ENCODE assay signal across 8 mouse cellular contexts in genomic region chr4:135857597-135858186, GRCm38 (mm10). TPM values are rescaled to one million over a fixed set of nuclear protein-coding genes. Genes with fewer than 3 reads are reported as not detected.
DNase-seq lines count a peak whose midpoint lies in the region; ATAC-seq and TF ChIP-seq lines count a peak whose summit lies in the region.

No protein-coding gene starts in this region.

- dilution Hi-C loops in CH12.LX (cut with MboI; ENCODE audit: extremely low pct_ligation_motif_present, extremely low pct_unique_long_range_greater_than_20kb, low sequenced_read_pairs) = no loop called here

- TF ChIP-seq CTCF in CH12.LX (conservative IDR thresholded peaks at IDR 0.05 in 1 of 2, IDR thresholded peaks at IDR 0.05 in 1 of 2; ENCODE audit: low read depth in 2 of 2, low read length in 2 of 2) = no peak

- no peak for TF ChIP-seq POLR2A in CH12.LX (IDR thresholded peaks at IDR 0.05; ENCODE audit: low read depth, low read length)

- peaks cover 59% of the 10 kb centered on the region for H3K79me2 ChIP-seq in CH12.LX (replicated peaks; ENCODE audit: control insufficient read depth, extremely low read depth, insufficient read depth, poor library complexity, severe bottlenecking)

- in situ Hi-C loops in CH12.LX (cut with MboI; ENCODE audit: low pct_ligation_motif_present, low pct_unique_long_range_greater_than_20kb, low sequenced_read_pairs) = no loop called here

- no peak for ATAC-seq in heart, embryonic 16.5 days (replicated peaks; ENCODE audit: extremely low read depth, insufficient read depth, low FRiP score)

- no peak for TF ChIP-seq EP300 in CH12.LX (IDR thresholded peaks at IDR 0.05; ENCODE audit: low read length)

- 7% methylated on average over 6 of the region's 7 CpGs for WGBS in heart, embryonic 16.5 days
- WGBS in midbrain, embryonic 10.5 days = 16% methylated on average over 7 of the region's 7 CpGs

- H3K27ac ChIP-seq in CH12.LX (ENCODE audit: insufficient read depth, low read depth) = no peak overlapping the region
- no peak overlapping the region for H3K27ac ChIP-seq in heart, embryonic 16.5 days (ENCODE audit: low read length)
- peak overlapping the region; percentile 99 for H3K27ac ChIP-seq in midbrain, embryonic 10.5 days (replicated peaks)

- no peak for TF ChIP-seq RAD21 in CH12.LX (IDR thresholded peaks at IDR 0.05; ENCODE audit: low read depth, low read length)

- peak overlapping the region; percentile 99 for H3K4me2 ChIP-seq in CH12.LX (ENCODE audit: insufficient read depth, low read depth, poor library complexity, severe bottlenecking)
- H3K4me2 ChIP-seq in heart, embryonic 16.5 days (ENCODE audit: low read depth, low read length) = peak overlapping the region; percentile 80

- peaks cover 13 to 38% of the 10 kb centered on the region in 2 experiments for H3K36me3 ChIP-seq in CH12.LX (replicated peaks in 1 of 2; ENCODE audit: control insufficient read depth in 1 of 2, insufficient read depth in 1 of 2, low read length in 1 of 2)
- H3K36me3 ChIP-seq in heart, embryonic 16.5 days (ENCODE audit: control insufficient read depth, insufficient read depth) = peaks cover 10% of the 10 kb centered on the region
- H3K36me3 ChIP-seq in midbrain, embryonic 10.5 days = peaks cover 40% of the 10 kb centered on the region

- H3K27me3 ChIP-seq in CH12.LX (replicated peaks) = no peaks in the 10 kb centered on the region
- H3K27me3 ChIP-seq in heart, embryonic 16.5 days (ENCODE audit: control insufficient read depth, insufficient read depth, low read length) = no peaks in the 10 kb centered on the region
- H3K27me3 ChIP-seq in midbrain, embryonic 10.5 days (ENCODE audit: low read depth, poor library complexity, severe bottlenecking) = no peaks in the 10 kb centered on the region

- peaks cover 3 to 39% of the 10 kb centered on the region in 2 experiments; a peak in 3 of 4 replicates for H3K4me1 ChIP-seq in CH12.LX (ENCODE audit: control insufficient read depth in 1 of 2, insufficient read depth in 2 of 2)
- H3K4me1 ChIP-seq in heart, embryonic 16.5 days (ENCODE audit: control insufficient read depth, insufficient read depth, low read length) = peaks cover 37% of the 10 kb centered on the region
- H3K4me1 ChIP-seq in midbrain, embryonic 10.5 days = peaks cover 45% of the 10 kb centered on the region

- H3K4me3 ChIP-seq in CH12.LX (replicated peaks in 1 of 3; ENCODE audit: low read depth in 2 of 3, low read length in 2 of 3, poor library complexity in 1 of 3) = peak overlapping the region; percentile 75 to 86 (median 78)
- peak overlapping the region; percentile 93 for H3K4me3 ChIP-seq in heart, embryonic 16.5 days (ENCODE audit: low read length)
- peak overlapping the region; percentile 95 for H3K4me3 ChIP-seq in midbrain, embryonic 10.5 days

- DNase-seq in embryo, embryonic 10.5 days (ENCODE audit: low spot score) = peak; percentile 33
- no peak for DNase-seq in embryo, embryonic 10 days (ENCODE audit: low spot score)
- DNase-seq in CH12.LX (ENCODE audit: extremely low read depth) = no peak
- peak; percentile 26 for DNase-seq in midbrain, embryonic 10.5 days (ENCODE audit: low spot score)
- no peak for DNase-seq in layer of hippocampus, adult 11-12 months (ENCODE audit: low spot score)
- no peak for DNase-seq in natural killer cell, adult 2 months (ENCODE audit: low spot score in 2 of 2)
- DNase-seq in urinary bladder, postnatal 36 days (ENCODE audit: low spot score in 2 of 2) = no peak

- no peaks in the 10 kb centered on the region for H3K9me3 ChIP-seq in CH12.LX (replicated peaks; ENCODE audit: low read length)
- H3K9me3 ChIP-seq in heart, embryonic 16.5 days (replicated peaks; ENCODE audit: control insufficient read depth, low read length) = no peaks in the 10 kb centered on the region
- H3K9me3 ChIP-seq in midbrain, embryonic 10.5 days (replicated peaks) = no peaks in the 10 kb centered on the region

- H3K9ac ChIP-seq in CH12.LX (ENCODE audit: insufficient read depth, low read depth) = peak overlapping the region; percentile 98
- H3K9ac ChIP-seq in heart, embryonic 16.5 days (ENCODE audit: low read length) = peak overlapping the region; percentile 97

TF ChIP-seq in CH12.LX, 34 proteins besides CTCF, POLR2A, EP300 and RAD21:
- peak; percentile 57; the same call in 1 of the 2 replicates for TF ChIP-seq MXI1 (IDR thresholded peaks at IDR 0.05; ENCODE audit: low read depth, low read length)
- no peak for TF ChIP-seq ZMIZ1 (IDR thresholded peaks at IDR 0.05; ENCODE audit: low read depth, low read length)
- no peak for TF ChIP-seq KAT2A (IDR thresholded peaks at IDR 0.05; ENCODE audit: insufficient replicate concordance, low read length)
- TF ChIP-seq MYC (IDR thresholded peaks at IDR 0.05; ENCODE audit: low read depth, low read length) = no peak
- TF ChIP-seq USF1 (IDR thresholded peaks at IDR 0.05; ENCODE audit: low read depth, low read length) = no peak
- no peak for TF ChIP-seq ETS1 (conservative IDR thresholded peaks at IDR 0.05; ENCODE audit: low read depth, low read length)
- TF ChIP-seq ZC3H11A (IDR thresholded peaks at IDR 0.05; ENCODE audit: low read depth, low read length) = no peak
- no peak for TF ChIP-seq JUN (IDR thresholded peaks at IDR 0.05; ENCODE audit: insufficient read depth, low read depth, low read length)
- TF ChIP-seq HCFC1 (IDR thresholded peaks at IDR 0.05; ENCODE audit: low read depth, low read length) = no peak
- TF ChIP-seq ZNF384 (IDR thresholded peaks at IDR 0.05; ENCODE audit: low read depth, low read length) = peak; percentile 31; the same call in 1 of the 2 replicates
- TF ChIP-seq MAFK (IDR thresholded peaks at IDR 0.05; ENCODE audit: insufficient replicate concordance, low read length) = no peak
- no peak for TF ChIP-seq MEF2A (IDR thresholded peaks at IDR 0.05; ENCODE audit: borderline replicate concordance, low read depth, low read length)
- no peak for TF ChIP-seq TCF12 (IDR thresholded peaks at IDR 0.05; ENCODE audit: low read depth, low read length)
- no peak for TF ChIP-seq CHD2 (IDR thresholded peaks at IDR 0.05; ENCODE audit: low read length)

RNA-seq across cellular contexts. Expression of gene Srsf10, which starts 2.1 kb away (rescaled TPM):
- total RNA-seq in CH12.LX (2012; rRNA removed) (85.7 and 127 TPM in 2 replicates), CH12.LX (2014; rRNA removed) (179 and 197 TPM in 2 replicates)
- 291 and 341 TPM in 2 replicates for polyA plus RNA-seq in CH12.LX (2012; ENCODE audit: insufficient read length, low read depth)
- polyA plus RNA-seq in heart, embryonic 16.5 days (2015; fragmentation: Nextera tagmentation; extraction: Ambion mirVana) = 128 and 147 TPM in 2 replicates
- 368 and 383 TPM in 2 replicates for polyA plus RNA-seq in midbrain, embryonic 10.5 days (2016; fragmentation: Nextera tagmentation; extraction: Ambion mirVana)

RNA-seq across cellular contexts. Expression of gene Pnrc2, which starts 16.0 kb away (rescaled TPM):
- total RNA-seq in CH12.LX (2012; rRNA removed) (22.2 and 30.5 TPM in 2 replicates), CH12.LX (2014; rRNA removed) (46.9 and 55.0 TPM in 2 replicates)
- 32.8 and 34.4 TPM in 2 replicates for polyA plus RNA-seq in CH12.LX (2012; ENCODE audit: insufficient read length, low read depth)
- polyA plus RNA-seq in heart, embryonic 16.5 days (2015; fragmentation: Nextera tagmentation; extraction: Ambion mirVana) = 133 and 149 TPM in 2 replicates
- polyA plus RNA-seq in midbrain, embryonic 10.5 days (2016; fragmentation: Nextera tagmentation; extraction: Ambion mirVana) = 216 and 225 TPM in 2 replicates

RNA-seq across cellular contexts. Expression of gene Cnr2, which starts 37.5 kb away (rescaled TPM):
- total RNA-seq in CH12.LX (2012; rRNA removed) (5.6 and 6.5 TPM in 2 replicates), CH12.LX (2014; rRNA removed) (13.5 and 13.8 TPM in 2 replicates)
- 9.4 and 10.6 TPM in 2 replicates for polyA plus RNA-seq in CH12.LX (2012; ENCODE audit: insufficient read length, low read depth)
- polyA plus RNA-seq in heart, embryonic 16.5 days (2015; fragmentation: Nextera tagmentation; extraction: Ambion mirVana) = 0.71 and 0.80 TPM in 2 replicates
- polyA plus RNA-seq in midbrain, embryonic 10.5 days (2016; fragmentation: Nextera tagmentation; extraction: Ambion mirVana) = 0.46 and 0.60 TPM in 2 replicates

Comparison
In these comparisons a context has a peak if more than half of its experiments do, and no peak if none do; other contexts are left out.
1. DNase-seq: peak in embryo, embryonic 10.5 days (single experiment) and midbrain, embryonic 10.5 days (single experiment); none in embryo, embryonic 10 days (single experiment), CH12.LX (single experiment), layer of hippocampus, adult 11-12 months (single experiment), natural killer cell, adult 2 months (0 of 2) and urinary bladder, postnatal 36 days (0 of 2).
2. Peak in every context shown above with its lines, with median percentiles within 50 percentile points of each other: H3K4me3 ChIP-seq.